Mouse (Mus musculus): ENCODE measurements around the gene Ctnnd2. TPM values are rescaled to one million over a fixed set of nuclear protein-coding genes. Genes with fewer than 3 reads are reported as not detected.

Ctnnd2 gene
- polyA plus RNA-seq, 3 experiments from 2014 or later, result 0.27 TPM; not detected in 2

DNA sequence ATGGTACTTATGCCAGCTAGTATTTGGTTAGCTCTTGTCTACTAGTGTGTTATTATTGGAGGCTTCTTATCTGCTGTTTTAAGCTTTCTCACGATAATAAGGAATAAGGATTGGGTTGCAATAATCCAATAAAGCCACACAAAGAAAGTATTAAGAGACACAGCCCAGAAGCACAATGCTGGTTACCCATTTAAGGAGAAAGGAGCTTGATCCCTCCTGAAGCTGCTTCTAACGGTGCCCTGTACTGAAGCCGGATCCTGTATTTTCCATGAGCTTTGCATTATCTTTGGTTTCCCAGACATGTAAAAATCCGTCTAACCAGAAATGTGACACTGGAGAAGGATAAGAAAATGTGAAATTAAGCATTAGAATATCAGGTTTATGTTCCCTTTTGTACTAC lies 565.8 kb downstream of the Ctnnd2 start:
- no peak for ATAC-seq

GRCm38 (mm10) chr15:30740728-30741127 lies 568.3 kb downstream of the Ctnnd2 start:
- no peak for ATAC-seq

- ATAC-seq, result no peak
These were observed 585.6 kb downstream of the Ctnnd2 start for GRCm38 (mm10) chr15:30757991-30758390.

DNA sequence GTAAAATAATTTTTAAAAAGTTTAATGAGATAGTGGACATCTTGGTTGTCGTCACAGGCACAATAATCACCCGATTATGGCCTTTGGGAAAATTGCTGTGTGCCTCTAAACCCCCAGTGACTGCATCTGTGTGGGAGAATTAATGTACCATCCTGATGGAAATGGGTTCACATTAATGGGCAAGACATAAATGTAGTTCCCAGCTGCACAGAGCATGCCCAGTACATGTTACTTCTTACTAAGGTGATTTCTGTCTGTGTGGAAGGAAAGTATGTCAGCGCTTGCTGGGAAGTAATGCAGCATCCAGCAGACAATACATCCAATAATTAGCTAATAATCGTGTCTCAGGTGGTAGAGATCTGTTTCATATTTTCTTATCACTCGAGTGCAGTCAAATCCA lies 589.8 kb downstream of the Ctnnd2 start:
- ATAC-seq, result no peak

GRCm38 (mm10) chr15:30762695-30763285 lies 590.4 kb downstream of the Ctnnd2 start:
- no peak for ATAC-seq

DNA sequence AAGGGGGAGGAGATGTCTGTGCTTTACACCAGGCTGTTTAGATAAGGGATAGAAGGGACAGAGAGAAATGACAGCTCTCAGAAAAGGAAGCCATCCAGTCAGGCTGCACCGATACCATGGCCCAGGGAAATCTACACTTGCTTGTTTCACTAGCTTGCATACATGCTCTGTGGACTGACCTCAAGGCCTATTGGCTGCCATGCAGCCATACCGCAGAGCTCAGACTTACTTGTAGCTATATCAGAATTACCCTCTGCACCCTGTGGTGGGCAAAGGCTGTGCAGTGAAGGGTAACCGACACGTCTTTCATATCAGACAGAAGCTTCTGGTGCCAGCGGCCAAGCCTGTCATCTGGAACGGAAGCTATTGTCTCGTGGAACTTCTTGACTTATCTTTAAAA lies 604.5 kb downstream of the Ctnnd2 start:
- ATAC-seq, result no peak

DNA sequence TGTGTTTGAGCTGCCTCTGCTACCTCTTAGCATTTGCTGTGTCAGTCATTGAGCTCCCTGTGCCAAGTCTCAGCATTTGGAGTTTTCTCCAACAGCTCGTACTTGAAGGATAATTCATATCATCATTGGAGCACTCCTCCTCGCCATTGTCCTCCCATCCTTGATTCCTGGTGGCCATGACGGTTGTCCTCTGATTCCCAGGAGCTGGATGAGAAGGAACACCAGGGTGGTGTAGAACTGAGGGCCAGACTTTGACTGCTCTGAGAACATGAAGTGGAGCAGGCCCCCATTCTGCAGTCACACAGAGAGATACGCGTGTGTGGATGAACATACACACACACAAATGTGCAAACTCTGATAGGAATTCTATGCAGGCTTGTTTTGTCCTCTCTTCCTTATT lies 605.4 kb downstream of the Ctnnd2 start:
- no peak for ATAC-seq

DNA sequence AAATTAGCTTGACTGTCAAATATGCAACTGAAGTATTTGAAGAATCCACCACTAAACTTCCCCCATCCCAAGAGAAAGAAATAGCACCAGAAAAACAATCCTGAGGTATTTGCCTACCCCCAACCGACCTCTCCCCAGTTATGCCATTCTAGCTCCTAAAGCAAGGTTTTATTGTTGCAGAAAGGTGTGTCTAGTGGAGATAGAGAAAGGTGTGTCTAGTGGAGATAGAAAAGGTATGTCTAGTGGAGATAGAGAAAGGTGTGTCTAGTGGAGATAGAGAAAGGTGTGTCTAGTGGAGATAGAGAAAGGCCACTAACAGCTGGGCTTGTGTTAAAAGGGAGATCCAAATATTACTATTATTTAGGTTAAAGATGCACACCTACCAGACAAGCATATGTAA lies 607.5 kb downstream of the Ctnnd2 start:
- ATAC-seq, result no peak

DNA sequence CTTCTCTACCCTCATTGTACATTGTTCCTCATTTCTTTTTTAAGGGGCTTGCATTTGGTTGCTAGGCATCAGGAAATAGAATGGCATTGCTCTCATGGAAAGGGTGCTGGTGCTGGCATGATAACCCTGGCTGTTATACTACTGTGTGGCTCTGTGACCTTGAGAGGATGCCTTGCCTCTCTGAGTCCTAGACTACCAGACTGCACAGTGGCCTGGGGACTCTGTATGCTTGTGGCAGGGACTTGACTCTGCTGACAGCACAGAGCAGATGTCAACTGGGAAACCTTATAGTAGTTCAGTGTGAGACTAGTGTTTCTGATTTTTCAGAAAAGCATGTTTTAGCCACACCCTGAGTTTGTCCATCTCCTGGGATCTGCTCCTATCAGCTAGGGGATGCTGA lies 608.6 kb downstream of the Ctnnd2 start:
- ATAC-seq, result no peak

DNA sequence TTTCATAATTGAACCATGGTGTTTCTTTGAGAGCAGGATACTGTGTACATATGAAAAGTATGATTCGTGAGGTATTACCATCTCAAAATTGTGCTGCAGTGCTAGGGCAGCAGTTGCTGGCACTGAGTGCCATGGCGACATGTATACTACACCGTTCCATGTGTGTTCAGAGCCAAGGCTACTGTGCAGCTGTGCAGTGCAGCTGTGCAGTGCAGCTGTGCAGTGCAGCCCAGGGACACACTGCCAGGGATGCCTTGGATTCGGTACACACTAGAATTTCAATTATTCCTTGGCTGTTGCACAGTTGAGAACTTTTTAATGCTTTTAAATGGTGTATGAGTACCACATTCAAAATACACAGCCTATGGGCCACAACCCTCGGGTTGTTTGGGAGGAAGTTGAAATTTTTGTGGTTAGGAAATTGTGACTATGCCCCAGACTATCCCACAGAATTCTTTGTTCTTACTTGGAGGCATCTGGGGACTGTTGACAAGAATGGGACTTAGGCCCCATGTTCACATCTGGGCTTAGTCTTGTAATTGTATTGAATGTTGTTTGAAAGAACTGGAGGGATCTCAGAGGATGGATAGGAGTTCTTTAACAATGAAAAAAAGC lies 613.4 kb downstream of the Ctnnd2 start:
- ATAC-seq, result no peak

DNA sequence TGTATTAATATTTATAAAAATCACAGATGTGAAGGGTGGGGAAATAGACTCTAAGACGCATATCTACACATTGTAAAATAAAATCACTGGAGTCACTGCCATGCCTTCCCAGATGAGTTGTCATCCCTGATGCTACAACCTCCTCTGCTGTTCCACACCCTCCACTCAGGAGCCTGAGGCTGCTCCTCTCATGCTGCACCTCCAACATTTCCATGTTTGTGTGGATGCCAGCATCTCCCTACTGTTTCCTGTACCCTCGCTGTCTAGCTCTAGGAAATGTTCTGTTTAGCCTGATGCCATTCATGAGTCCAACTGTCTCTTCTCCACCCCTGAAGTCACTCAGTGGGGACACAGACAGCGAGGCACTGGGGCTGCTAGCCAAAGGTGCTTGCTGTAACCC lies 620.9 kb downstream of the Ctnnd2 start:
- ATAC-seq, result no peak

DNA sequence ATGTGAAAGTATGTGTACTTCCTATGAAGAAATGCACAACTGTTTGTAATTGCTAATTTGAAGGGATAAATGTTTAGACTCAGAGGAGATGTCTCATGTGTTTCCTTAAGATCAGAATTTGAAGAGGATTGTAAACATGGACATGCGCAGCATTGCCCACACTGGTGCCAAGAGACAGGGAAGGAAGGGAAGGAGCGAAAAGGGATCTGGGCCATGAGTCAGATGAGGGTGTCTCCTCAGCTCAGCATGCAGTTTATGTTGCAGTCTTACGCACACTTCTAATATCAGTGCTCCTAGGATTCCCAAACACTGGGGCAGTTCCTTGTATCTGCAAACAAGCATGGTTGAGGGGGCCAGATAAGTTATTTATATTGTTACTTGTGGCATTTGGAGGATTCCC lies 623.3 kb downstream of the Ctnnd2 start:
- no peak for ATAC-seq

DNA sequence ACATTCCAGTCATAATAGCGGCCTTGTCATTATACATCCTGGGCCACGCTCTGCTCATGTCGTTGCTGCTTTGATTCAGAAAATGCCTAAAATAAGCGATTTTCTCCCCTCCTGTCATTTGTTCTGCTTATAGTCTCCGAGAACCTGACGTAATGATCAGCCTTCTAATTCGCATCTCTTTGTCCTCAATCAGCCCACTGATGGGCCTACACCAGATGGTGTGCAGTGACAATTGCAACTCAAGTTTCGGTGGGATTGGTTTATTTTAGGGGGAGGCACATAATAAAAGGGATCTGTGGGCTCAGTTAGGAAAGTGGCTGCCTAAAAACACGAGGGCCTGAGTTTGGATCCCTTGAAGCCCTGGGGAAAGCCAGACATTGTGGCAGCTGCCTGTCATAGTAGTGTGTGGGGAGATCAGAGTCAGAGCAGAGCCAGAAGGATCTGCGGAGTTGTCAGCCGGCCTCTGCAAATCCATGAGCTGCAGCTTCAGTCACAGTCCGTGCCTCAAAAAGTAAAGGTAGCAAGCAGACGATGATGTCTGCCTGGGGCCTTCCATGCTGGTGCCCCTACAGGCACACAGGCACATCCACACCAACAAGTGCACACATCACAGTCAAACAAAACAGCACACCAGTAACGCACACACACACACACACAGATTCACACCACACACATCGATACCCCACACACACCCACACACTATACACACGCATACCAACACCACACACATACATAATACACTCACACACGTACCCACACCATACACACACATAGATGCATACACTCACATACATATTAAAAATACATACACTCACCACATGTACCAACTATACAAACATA lies 655.3 kb downstream of the Ctnnd2 start:
- no peak for ATAC-seq

GRCm38 (mm10) chr15:30857277-30858176 lies 685.1 kb downstream of the Ctnnd2 start:
- no peak for ATAC-seq

DNA sequence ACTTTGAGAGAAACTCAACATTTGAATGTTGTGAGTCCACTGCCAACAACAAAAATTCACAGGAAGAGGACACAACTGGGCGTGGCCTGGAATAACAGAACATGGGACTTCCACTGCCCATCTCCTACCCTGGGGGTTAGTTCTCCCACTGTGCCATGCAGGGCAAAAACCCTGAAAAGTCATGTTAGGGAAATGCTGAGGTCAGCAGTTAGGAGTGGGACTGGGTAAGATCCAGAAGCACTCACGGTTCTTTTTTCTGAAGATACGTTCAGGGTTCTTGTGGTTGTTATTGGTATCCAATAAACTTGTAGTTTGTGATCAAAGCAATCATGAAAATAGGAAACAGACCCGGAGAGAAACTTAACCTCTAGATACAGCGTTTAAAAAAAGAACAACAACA lies 695.0 kb downstream of the Ctnnd2 start:
- no peak for ATAC-seq

DNA sequence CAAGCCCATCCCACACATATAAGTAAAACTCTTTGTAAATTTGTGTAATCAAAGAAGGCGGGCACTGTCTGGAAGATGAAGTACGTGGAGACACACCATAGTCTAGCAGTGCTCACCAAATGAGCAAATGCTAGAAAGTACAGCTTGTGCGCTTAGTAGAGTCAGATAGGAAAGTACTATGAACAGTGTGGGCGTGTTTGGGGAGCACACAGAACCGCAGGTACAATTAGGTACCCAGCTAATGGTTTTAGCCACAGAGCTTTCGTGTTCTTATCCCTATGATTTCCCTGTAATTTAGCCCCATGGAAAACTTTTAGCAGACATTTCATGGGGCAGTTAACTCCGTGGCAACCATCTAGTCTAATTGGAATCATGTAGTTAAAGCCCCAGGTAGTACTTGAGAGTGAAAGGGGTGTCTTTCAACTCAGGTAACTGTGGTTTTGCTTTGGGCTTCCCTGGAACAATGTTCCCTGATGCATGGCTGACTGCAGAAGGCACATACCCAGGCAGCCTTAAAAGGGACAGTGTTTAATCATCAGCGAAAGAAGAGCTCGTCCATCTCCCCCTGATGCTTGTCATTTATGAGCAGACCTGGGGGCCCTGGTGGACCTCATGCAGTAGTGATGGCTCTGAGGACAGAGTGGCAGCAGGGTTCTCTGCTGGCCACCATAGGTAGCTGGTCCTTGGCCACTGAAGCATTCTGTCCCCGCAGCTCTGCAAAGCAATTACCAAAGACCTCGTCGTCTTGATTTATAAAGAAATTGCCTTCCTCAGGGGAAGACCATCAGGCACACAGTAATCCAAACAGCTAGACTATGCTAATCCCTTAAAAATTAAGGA lies 697.5 kb downstream of the Ctnnd2 start:
- ATAC-seq, result no peak

GRCm38 (mm10) chr15:30875523-30875922 lies 703.1 kb downstream of the Ctnnd2 start:
- ATAC-seq, result no peak

GRCm38 (mm10) chr15:30884692-30885334 lies 712.4 kb downstream of the Ctnnd2 start:
- ATAC-seq, result no peak

- ATAC-seq, result no peak
These were observed 713.0 kb downstream of the Ctnnd2 start for GRCm38 (mm10) chr15:30885410-30885809.

DNA sequence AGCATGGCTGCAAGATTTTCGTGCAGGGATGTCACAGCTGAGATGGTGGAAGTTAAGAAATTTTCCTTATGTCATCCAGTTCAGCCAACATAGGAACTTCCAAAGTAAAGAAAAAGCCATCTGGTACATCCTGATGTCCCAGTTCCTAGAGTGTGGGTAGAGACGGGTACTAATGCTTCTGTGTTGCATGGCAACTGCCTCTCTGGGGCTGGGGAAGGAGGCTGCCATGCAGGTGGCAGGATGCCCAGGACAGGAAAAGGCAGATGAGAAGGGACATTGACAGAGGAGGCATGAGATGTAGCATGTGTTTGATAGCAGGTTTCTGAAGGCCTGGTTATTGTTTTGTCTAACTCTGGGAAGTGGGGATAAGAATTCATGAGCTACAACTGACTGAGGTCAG lies 715.2 kb downstream of the Ctnnd2 start:
- ATAC-seq, result no peak

GRCm38 (mm10) chr15:30891986-30892385 lies 719.6 kb downstream of the Ctnnd2 start:
- ATAC-seq, result no peak
